Mouse (Mus musculus): ENCODE results near the gene Cstf3.
"Not testable (repeated sequence)": the region's sequence is repeated elsewhere in the genome, so short reads cannot be mapped to it uniquely, and the experiment has no call there.

Cstf3 gene

DNA sequence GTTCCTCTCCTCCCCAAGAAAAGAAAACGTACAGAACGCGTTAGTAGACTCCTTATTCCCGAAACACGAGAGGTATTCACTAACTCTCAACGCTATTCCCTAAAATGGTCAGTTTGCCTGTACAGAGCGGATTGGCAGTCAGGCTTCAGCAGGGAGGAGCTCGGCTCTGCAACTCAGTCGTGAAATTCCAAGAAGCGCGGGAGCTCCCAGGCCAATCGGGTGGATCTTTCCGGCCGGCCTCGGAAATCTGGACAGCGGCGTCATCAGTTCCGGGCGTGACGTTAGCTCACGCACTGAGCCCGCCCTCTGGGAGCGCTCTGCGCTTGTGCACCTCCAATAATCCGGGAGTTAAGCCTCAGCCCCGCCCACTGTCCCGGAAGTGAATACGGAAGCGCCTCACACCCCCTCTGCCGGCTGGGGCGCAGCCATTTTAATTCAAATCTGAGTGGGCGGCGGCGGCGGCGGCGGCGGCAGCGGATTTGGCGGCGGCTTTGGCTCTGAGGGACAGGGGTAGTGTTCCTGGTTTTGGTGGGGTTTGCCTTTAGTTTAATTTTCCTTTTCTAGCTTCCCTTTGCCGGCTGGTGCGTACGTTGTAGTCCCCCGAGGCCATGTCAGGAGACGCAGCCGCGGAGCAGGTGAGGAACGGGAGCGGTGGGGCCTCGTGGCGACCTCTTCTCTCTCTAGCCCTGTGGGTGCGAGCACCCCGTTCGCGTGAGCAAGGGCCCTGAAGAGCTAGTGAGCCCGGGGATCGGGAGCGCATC is at the start of gene Cstf3:
Cstf3 (plus strand) TSS at position 456 of the 761 bp plus-strand sequence.
- peak; percentile 99 for DNase-seq

DNA sequence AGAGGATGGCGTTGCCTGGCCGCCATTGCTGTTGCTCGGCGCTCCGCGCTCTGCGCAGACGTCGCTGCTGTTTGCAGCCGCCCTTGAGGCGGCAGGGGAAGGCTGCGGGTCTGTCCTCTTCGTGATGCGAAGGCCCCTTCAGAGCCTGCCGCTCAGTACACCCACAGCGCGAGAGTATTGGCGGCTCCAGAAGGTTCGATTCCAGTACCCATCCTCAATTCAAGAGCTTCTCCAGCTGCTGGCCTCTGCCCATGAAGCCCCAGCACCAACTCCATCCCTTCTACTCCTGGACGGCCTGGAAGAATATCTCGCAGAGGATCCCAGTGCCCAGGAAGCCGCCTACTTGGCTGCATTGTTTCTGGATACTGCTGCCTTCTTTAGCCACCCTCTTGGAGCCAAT is 33.6 kb upstream of the Cstf3 start:
- DNase-seq = not testable (repeated sequence)

DNA sequence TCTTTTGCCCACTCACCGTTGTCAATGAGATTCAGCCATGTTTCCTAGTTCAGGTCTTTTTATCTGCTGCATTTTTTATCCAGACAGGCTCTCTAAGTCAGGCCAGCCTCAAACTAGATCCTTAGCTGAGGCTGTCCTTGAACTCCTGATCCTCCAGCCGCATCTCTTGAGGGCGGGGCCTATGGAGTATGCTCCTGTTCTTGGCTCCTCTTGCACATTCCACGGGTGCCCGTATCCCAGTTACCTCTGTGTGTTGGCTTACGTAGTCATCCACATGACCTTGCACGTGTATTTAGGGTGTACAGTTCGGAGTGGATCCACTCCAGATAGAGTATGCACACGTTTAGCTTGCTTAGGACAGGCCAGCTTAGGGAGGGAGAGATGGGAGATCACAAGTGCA is 32.6 kb upstream of the Cstf3 start:
- no peak for DNase-seq

DNA sequence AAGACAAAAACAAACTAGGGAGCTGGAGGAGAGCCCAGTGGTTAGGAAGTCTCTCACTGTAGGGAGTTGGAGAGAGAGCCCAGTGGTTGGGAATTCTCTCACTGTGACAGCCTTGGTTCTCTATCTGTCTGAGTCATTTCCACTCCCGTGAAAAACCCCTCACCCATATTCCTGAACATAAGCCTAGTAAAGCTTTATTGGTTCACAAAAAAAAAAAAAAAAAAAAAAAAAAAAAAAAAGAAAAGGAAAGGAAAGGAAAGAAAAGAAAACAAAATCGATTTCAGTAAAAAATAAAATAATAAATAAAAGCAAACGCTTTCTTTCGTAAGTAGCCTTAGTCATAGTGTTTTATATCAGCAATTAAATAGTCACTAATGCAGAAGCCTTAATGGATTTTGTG is 32.0 kb upstream of the Cstf3 start:
- DNase-seq = no peak

DNA sequence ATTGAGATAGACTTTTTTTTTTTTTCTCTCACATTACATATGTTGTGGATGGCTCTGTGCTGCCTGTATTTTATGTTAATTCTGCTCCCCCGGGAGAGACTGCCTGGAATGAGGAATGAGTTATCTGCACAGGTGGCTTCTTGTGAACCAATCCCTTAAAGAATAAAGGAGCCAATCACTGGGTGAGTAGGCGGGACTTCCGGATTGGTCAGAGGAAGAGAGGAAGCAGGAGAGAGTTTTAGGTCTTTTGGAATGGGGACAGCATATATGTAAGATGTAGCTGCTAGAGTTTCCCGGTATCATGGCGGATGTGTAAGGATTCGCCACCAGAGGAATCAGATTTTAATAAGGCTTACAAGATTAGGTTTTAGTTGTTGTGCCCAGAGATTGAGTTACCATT is 31.4 kb upstream of the Cstf3 start:
- no peak for DNase-seq

DNA sequence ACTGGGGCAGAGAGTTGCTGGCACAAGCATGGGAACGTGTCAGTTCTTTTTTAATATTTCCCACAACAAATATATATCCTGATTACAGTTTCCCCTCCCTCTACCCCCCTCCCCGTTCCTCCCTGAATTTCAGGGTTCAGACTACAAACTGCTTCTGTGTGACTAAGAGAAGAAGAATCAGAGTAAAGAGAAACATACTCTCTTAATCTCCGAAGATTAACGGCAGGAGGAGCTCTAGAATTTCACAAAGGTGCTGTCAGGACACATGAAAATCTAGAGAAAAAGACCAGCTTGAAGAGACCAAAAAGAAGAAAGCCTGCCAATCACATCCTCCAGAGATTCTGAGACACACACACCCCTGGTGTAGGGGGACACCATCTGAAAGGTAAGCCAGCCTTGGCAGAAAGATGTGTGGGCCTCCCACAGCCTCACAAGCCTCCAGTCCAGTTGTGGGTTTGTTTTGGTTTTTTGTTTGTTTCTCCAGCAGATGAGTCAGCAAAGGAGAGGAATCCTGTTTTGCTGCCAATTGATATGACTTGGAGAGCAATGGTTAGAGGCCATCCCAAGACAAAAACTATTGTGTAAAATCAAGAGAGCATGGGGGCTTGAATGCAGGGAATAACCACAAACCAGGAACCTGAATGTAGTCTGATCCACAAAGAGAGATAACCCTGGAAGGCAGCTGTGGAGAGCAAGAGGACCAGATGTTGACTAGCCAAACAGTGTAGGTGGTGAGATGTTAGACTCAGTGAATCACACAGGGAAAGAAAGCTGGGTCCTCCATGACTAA is 30.5 kb upstream of the Cstf3 start:
- DNase-seq = no peak

DNA sequence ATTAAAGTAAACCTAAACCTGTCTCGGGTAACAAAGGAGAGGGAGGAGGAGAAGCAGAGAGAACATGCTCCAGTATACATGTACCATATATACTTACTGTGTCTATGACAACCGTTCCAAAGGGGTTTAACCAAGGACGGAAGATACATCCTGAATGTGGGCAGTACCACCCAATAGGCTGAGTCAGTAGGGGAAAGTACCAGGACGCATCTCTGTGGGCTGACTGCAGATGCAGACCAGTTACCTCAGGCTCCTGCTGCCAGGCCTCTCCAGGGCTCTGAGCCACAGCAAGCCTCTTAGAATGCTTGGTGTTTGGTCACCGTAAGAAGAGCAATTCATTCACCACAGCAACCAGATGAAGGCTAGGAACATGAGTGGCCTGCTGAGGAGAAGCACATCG is 28.9 kb upstream of the Cstf3 start:
- no peak for DNase-seq

DNA sequence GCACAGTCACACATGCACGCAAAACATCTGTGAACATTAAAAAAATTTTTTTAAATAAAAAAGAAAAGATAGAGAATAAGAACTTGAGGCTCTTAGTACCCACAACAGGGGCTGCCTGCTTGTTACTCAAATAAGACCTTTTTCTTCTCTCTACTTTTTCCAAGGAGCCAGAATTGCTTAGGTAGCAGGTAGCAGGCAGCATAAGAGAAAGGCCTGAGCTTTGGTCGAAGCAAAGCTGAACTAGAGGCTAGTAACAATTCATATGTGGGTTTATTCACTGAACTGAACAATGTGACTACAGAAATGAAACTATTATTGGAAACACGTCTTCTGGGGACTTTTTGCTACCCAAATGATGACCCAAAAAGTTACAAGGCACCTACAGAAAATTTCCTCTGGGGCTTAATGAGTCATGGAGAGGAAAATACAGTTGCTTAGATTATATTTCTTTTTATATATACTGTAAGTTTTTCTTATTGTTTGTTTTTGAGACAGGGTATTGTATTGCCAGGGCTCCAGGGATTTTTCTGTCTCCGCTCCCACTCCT is 28.3 kb upstream of the Cstf3 start:
- no peak for DNase-seq

DNA sequence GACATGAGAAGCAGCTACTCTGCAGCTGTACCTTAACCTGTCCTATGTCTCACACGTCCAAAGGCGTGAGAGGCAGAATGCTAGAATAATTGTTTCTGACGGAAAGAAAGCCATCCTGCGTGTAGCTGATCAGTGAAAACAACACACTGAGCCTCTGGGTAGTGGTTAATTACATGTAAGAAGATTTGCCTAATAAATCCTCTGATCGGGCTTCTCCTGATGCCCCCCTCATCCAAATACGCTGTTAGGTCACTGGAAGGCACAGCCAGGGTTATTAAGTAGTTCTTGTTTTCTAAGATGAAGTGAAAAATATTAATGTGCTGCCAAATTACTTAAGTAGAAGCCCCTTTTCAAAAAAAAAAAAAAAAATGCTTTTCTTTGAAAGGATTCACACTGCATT is 18.3 kb upstream of the Cstf3 start:
- no peak for DNase-seq

DNA sequence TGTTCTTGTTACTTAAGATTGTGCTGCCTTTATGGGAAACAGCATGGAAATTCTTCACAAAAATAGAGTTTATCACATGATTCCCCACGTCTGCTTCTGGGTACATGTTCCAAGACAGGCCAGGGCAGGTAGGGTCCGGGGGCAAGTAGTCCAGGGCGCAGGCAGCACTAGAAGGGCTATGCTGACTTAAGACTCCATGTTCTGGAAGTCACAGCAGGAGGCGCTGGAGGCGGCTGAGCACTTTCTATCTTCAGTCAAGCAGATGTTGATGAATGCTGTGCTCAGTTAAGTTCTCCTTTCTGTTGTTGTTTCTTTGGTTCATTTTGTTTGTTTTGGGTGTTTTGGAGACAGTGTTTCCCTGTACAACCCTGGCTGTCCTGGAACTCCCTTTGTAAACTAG is 14.1 kb upstream of the Cstf3 start:
- no peak for DNase-seq

DNA sequence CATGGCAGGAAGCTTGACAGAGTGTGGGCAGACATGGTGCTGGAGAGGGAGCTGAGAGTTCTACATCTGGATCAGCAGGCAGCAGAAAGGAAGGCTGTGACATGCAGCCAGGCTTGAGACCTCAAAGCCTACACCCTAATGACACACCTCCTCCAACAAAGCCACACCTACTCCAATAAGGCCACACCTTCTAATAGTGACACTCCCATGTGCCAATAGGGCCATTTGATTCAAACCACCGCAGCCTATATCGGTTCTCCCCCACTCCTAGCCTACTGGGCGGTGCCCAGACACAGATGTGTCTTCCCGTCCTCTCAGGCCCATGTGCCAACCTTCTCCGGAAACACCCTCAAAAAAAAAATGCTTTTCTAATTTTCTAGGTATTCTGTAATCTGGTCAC is 12.3 kb upstream of the Cstf3 start:
- DNase-seq = no peak

DNA sequence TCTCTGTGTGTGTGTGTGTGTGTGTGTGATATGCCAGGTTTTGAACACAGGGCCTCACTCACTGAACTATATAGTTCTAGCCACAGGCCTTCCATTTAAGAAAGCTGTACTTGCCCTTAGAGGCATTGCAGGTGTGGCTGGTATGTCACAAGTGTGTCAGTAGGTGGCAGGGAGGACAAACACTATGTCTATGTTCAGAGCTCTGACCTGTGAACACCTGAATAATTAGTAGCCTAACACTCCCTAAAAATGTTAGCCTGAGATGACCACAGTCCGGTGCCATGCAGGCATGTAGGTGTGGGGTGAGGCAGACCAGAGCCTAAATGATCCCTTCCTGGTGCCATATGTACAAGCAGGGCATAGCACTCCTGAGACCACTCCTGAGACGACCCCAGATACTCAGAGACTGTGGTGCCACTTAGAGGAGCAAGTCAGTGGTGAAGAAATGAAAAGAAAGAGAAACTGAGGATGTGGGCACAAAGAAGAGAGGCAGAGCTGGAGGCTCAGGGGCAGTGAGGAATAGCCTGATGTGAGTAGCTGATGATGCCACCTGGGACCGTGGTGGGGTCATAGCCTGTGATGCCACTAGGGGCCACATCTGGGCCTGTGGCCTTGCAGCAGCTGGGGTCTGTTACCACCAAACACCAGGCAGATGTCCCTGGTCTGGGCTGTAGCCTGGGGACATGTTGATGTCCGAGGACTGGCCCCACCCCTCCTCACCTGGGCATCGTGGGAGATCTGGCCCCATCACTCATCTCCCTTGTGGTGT is 11.3 kb upstream of the Cstf3 start:
- no peak for DNase-seq

DNA sequence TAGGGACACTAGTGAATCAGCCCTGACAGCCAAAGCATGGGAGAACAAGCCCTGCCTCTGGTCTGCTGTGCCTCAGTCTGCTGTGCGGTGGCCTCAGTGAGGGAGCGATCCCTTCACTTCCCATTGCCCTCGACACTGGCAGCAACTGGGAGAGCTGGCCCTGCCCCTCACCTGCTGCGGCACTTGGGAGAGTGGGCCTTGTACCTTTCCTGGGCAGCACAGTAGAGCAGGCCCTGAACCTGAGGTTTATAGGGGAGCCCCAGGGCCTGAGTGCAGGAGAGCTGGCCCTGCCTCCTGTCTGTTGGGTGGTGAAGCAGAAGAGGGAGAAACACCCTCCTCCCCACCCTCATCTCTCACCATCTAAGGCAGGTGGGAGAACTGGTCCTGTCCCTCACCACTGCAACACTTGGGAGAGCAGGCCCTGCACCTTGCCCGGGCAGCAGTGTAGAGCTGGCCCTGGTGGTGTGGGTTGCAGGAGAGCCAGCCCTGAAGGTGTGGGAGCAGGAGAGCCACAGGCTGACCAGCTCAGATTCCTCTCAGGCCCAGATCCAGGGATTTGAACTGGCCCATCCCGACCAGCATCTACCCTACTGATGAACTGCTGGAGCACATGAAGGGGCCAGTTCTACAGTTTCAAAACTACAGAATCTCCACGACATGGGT is 10.4 kb upstream of the Cstf3 start:
- DNase-seq = no peak

DNA sequence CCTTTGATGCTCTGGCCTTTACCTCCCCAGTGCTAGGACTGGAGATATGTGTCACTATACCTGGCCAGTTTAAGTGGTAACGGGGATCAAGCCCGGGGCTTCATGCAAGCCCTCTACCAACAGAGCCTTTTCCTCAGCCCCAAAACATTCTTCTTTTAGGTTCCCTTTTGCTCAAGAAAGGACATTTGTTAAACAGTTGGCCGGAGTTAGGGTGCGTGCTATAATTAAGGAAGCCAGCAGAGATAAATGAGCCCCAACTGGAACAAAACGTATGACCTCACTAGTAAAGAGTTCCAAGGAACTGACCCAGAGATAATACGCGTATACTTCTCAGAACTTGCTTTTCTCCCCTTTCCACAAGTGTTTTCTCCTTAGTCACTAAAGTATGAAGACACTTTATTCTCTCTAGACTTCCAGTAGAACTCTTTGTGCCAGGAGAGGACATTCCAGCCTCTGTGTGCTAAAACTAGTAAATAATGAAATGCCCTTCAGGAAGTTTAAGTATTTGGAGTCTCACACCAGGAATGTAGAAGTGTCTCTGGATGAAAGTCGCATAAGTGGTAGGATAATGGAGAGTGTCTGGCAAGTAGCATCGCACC is 8.9 kb upstream of the Cstf3 start:
- DNase-seq = no peak

DNA sequence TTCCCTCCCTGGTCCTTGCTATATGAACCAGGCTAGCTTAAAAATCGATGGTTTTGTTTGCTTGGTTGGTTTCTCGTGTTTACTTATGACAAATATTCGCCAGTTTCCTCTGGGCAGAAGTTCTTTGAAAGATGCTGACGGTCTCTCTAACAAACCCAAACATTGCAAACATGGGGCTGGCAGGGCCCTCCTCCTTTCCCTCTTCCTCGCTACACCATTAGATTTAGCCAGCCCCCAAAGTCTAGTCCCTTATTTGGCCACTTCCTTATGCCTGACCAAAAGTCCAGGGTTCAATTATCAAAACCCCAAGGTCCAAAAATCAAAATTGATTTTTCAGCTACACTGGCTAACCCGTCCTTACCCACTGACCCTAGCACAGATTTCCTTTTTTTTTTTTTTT is 7.3 kb upstream of the Cstf3 start:
- DNase-seq = no peak

DNA sequence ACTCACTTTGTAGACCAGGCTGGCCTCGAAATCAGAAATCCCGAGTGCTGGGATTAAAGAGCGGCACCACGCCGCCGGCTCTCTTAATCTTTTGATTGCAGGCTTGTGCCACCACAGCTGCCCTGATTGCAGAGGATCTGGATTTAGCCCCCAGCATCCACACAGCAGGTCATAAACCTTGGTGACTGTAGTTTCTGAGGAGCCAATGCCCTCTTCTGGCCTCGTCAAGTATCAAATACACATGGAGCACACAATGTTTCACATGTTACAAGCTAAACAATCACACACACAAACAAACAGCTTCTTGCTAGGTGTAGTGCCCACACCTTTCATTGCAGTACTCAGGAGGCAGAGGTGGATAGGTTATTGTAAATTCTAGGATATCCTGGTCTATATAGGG is 6.1 kb upstream of the Cstf3 start:
- no peak for DNase-seq

DNA sequence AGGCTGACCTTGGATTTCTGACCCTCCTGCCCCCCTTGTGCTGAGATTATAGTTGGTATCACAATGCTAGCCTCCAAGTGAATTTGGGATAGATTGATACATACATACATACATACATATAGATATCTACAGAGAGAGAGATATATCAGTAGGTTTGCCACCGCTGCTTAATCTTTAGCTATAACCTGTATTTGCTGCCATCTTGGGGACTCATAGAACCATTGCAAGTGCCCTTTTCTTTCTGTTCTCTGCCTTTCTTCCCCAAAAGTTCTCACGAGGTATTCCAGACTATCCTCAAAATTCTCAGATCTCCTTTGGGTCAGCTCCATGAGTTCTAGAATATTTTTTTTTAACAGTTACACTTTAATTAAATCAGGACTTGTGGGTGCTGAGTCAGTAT is 4.7 kb upstream of the Cstf3 start:
- DNase-seq = no peak

DNA sequence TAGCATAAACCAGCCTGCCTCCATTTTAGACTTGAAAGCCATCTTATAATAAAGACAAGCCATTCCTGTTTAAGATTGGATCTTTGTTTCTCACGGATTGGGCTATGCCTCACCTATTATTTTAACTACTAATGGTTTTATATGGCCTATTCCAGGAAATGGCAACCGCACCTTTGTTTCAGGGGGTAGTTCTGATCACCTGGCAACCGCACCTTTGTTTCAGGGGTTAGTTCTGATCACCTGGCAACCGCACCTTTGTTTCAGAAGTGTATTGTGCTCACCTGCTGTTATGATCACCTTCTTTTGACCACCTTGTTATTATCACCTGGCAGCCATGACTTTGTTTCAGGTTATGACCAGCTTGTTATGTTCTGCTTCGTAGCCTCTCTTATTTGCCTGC is 1.8 kb upstream of the Cstf3 start:
- DNase-seq = no peak

DNA sequence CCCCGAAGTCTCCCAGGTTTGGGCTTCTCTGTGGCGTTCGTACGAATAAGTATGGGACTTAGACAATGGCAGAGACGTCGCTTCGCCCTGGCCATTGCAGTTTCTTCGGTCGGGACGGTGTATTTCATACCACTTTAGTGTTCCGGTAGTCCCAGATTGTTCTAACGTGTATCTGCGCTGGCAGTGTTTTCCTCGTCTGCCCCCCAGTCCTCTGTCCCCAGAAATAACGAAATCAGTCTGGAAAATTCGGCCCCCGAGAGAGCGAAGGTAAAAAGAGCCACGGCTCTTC is 450 bp downstream of the Cstf3 start:
- no peak for DNase-seq

DNA sequence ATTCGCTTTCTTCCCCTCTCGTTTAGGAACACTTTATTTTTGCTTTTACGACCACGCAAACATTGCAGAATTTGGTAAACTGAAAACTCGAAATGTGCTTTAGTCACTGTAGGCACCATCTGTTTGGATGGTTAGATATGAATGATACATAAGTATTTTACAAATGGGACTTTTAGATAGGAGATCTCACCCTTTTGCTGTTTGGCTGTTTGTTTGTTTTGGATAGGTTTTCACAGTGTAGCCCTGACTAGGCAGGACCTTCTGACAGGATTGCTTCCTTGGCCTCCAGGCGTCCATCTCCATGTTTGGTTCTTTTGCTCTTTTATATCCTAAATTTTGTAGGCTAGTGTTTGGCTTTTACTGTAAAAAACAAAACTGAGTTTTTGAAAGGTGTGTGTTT is 818 bp downstream of the Cstf3 start:
- DNase-seq = no peak

DNA sequence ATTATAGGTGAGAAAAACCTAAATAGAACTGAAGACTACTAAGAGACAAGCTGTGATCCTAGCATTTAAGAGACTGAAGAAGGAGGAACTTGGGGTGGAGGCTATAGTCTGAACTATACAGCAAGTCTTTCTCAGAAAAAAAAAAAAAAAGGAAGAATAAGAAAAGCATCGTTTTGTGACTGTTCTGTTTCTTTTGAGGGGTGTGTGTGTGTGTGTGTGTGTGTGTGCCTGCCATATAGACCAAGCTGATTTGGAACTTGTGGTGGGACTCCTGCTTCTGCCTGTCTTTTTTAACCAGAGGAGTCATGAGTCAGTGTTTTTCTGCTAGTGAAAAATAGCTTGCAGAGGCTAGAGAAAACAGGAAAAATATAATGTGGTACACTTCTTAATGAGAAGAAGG is 4.7 kb downstream of the Cstf3 start:
- no peak for DNase-seq

DNA sequence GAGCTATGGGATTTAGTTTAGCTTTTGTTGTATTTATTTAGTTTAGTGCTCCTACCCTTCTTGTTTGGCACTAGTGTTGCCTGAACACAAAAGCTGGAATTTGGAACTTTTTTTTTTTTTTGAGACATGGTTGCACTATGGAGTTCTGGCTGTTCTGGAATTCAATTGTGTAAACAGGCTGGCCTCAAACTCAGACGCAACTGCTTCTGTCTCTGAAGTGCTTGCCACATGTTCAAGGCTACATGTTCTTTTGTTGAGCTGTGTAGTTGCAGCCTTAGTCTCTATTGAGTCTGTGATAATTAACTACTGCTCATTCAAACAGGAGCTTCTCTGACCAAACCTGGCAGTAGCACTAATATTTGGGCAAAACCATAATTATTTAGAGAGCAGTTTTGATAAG is 13.1 kb downstream of the Cstf3 start:
- no peak for DNase-seq

DNA sequence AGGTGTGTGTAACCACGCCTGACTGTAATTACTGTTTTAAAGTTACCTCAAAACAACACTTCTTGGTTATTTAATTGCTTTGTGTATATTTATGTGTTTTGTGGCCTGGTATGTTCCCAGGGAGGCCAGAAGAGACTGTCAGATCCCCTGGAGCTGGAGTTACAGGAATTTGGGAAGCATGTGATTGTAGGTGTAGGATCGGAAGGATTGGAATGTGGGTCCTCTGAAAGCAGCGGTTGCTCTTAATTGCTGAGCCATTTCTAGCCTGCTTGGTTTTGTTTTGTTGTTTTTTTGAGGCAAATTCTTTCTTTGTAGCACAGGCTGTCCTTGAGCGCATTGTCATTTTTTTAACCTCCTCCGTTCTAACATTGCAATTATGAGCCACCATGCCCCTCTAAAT is 14.4 kb downstream of the Cstf3 start:
- no peak for DNase-seq

All from right cerebral cortex, postnatal 14 days (tissue).